Mouse (Mus musculus): ENCODE results near the gene Cngb1. TPM values are rescaled to one million over a fixed set of nuclear protein-coding genes. Genes with fewer than 3 reads are reported as not detected.

Gene Cngb1
- total RNA-seq, 2 experiments from 2014 or later, result 0.08 to 0.66 TPM

DNA sequence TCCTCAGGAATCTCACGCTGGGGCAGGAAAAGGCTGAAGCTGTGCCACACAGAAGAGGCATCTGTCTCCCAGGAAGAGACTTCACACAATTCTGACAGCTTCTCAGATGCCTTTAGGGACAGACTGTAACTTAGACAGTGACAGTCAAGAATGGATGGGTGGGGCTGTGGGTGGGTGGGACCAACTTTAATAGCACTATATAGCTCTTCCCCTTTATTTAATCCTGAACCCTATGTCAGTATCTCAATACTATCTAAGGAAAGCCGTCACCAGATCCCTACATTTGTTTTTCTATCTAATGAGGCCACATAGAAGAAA is 79.3 kb downstream of the Cngb1 start:
- intact Hi-C loops (cut with DNase I), result no loop called here
- no peak for DNase-seq
- Histone ChIP-seq H3K27ac (peak overlapping the region; percentile 74), H3K4me3 (no peak overlapping the region)
- no peak for TF ChIP-seq CTCF (IDR thresholded peaks at IDR 0.05)

DNA sequence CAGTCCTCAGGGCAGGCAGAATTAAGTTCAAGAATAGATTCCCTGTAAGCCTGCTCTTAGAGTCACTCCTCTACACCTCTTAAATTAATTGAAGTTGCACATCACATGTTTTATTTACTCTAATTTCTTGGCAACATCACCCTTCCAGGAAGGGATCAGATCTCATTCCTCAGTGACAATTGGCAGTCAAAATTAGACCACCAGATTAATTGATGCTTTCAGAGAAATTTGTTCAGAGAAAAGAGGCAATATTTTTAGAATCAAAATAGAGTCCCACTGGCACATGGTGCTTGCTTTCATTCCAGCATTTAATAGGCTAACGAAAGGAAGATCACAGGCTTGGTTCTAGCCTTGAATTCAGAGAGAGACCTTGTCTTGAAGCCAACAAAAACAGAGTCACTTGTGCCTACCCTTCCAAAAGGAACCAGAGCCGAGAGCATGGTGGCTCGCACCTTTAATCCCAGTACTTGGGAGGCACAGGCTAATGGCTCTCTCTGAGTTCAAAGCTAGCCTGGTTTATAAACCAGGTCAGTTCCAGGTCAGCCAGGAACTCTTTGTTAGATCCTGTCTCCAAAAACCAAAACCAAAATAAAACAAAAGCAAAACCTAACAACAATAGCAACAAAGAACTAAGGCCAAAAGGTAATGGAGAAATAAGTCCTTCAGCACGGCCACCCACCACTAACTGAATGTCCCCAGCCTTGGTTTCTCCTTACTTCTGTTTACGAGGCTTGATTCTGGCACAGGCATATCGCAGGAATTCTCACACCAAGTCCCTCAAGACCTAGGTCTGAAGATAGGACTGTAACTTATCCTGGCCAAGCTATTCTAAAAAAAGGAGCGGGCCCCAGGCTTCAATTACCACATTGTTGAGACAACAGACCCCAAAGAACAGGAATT is 79.9 kb downstream of the Cngb1 start:
- no peak for DNase-seq
- no peak for TF ChIP-seq CTCF (IDR thresholded peaks at IDR 0.05)
- peak overlapping the region; percentile 74 for H3K27ac ChIP-seq
- intact Hi-C loops (cut with DNase I), result no loop called here
- no peak overlapping the region for H3K4me3 ChIP-seq

DNA sequence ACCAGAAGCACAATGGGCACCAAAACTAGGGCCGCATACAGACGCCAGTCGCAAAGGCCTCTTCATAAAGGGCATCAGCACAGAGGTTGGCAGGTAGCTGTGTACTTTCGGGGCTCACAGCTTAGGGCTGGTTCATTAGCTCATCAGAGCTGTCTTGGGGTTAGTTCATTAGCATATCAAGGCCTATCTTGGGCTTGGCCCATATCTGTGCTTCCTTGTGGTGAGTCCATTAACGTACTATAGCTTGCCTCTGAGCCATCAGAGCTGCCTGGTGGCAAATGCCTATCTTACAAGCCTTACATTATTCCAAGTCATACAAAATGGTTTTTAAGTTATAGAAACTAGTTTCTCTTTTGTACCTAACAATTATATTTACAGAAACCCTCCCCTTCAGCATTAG is 82.4 kb downstream of the Cngb1 start:
- no peak for DNase-seq

DNA sequence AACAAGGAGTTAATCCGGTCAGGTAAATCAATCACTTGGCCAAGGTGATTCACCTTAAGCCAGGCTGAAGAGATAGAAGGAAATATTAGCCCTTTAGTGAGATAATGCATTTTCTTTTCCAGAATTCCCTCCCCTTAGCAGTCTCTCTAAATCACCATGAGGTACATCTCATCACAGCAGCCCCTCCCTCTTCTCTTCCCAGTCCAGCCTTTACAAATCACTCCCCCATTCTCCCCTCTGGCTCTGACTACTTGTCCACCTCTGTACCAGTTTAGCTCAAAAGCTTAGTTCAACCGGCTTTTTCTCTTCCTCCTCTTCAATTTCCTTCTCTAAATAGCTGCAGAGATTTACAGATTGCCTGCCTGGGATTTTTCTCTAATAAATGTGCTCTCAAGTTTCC is 85.3 kb downstream of the Cngb1 start:
- Histone ChIP-seq H3K27ac (no peak overlapping the region), H3K4me3 (no peak overlapping the region)
- intact Hi-C loops (cut with DNase I), result no loop called here
- no peak for TF ChIP-seq CTCF (IDR thresholded peaks at IDR 0.05)
- no peak for DNase-seq

More for the DNA sequence above, 82.4 kb downstream of the Cngb1 start:
- no peak overlapping the region for H3K27ac ChIP-seq
- H3K4me3 ChIP-seq, result no peak overlapping the region
- TF ChIP-seq CTCF (IDR thresholded peaks at IDR 0.05), result no peak
- intact Hi-C loops (cut with DNase I), result no loop called here

DNA sequence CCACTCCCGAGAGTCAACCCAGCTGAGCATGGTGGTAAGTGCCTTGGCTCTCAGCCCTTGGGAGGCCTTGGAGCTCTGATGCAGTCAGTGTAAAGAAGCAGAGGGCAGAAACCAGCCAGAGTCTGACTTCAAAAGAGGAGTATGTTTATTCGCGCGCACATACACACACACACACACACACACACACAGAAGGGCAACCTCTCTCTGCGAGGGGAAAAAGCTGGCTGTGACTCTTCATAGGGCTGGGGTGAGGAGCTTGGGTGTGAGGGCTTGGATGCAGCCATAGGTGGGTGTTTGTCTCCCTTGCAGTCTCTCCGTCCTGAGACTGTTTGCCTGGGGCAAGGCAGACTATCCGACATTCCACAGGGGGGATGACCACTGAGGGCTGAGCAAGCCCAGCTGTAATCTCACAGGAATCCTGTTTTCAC is 85.8 kb downstream of the Cngb1 start:
- no peak overlapping the region for H3K4me3 ChIP-seq
- intact Hi-C loops (cut with DNase I), result no loop called here
- TF ChIP-seq CTCF (IDR thresholded peaks at IDR 0.05), result no peak
- DNase-seq, result no peak
- no peak overlapping the region for H3K27ac ChIP-seq

DNA sequence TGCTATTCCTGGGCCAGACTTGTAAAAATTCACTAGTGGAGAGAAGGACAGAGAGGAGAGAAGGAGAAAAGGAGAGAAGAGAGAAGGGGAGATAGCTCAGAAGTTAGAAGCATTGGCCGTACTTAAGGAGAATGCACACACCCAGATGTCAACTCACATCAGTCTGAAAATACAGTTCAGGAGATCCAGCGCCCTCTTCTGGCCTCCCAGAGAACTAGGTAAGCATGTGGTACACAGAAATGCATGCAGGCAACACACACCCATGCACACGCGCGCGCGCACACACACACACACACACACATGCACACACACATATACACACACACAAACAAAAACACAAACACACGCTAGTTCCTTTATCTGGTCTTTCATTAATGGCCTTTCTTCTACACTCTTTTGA is 86.8 kb downstream of the Cngb1 start:
- H3K27ac ChIP-seq, result peak overlapping the region; percentile 50; the same call in 1 of the 2 replicates
- DNase-seq, result no peak
- H3K4me3 ChIP-seq, result no peak overlapping the region
- intact Hi-C loops (cut with DNase I), result no loop called here
- TF ChIP-seq CTCF (IDR thresholded peaks at IDR 0.05), result peak; percentile 32; the same call in 1 of the 2 replicates

DNA sequence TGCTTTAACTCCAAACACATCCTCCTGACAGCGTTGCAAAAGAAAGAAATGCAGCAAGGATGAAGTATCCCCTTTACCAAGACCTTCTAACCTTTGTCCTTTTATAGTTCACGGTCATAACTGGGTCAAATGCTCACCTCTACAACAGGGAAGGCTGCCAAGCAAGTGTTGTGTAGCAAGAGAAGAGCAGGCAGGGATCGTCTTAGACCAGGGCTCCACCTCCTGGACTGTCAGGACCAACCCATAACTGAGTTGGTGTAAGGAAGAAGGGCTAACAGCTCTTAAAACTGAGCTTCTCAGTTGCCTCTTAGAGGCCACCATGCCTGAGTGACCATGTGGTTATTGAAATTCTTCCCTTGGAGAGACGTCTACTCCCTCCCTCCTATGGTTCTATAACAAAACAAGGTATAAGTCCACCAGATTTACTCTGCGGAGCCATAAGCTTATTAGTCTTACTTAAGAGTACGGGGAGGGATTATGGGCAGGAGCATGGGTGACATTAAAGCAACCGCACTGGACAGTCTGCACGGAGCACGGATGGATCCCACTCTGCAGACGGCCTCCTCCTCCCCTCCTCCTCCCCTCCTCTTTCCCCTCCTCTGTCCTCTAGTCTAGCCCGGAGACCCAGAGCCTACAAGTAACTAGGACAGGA is 90.5 kb downstream of the Cngb1 start:
- intact Hi-C loops (cut with DNase I), result no loop called here

DNA sequence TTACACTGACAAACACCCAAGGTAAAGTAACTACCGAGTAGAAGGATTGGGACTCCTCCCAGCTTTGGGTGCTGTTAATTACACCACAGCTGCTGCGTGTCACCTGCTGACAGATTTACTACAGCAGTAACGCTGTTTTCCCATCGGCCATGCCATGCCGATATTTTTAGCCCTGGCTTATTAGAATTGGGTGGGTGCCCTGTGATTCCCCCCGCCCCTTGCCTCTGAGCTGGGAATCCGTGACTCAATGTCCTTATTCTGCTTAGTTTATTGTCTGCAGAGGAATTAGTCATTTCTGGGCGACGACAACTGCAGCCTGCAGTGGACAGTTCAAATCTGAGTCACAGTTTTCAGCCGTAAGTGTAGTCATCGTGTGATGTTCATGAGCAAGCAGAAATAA is 96.5 kb downstream of the Cngb1 start:
- intact Hi-C loops (cut with DNase I), result loop anchor here (10.0 kb wide), 1 partner anchor 75 kb away; no protein-coding TSS in a partner anchor
- DNase-seq, result peak; percentile 76
- no peak for TF ChIP-seq CTCF (IDR thresholded peaks at IDR 0.05)
- H3K4me3 ChIP-seq, result peak overlapping the region; percentile 43
- peak overlapping the region; percentile 36 for H3K27ac ChIP-seq

More for the DNA sequence above, 90.5 kb downstream of the Cngb1 start:
- DNase-seq, result peak; percentile 53
- Histone ChIP-seq H3K4me3 (no peak overlapping the region), H3K27ac (peak overlapping the region; percentile 82)
- TF ChIP-seq CTCF (IDR thresholded peaks at IDR 0.05), result peak; percentile 23; the same call in 1 of the 2 replicates

DNA sequence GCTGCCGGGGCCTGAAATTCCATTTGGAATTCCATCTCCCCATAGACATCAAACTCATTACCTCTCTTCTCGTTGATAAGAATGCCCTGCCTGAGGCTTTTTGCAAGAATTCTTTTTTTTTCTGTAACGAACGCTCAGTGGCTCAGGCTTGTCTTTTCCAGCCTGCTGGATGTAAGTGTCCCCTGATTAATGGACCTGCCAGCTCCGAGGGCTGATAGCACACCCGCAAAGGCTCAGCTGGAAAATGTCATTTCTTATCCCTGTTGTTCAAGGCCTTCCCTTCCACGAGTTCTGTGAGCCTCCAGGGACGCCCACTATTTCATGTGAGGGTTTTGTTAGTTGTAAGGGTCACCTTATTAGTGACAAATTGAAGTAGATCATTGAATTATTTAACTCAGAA is 100.4 kb downstream of the Cngb1 start:
- no peak overlapping the region for H3K27ac ChIP-seq
- TF ChIP-seq CTCF (IDR thresholded peaks at IDR 0.05), result no peak
- DNase-seq, result no peak
- H3K4me3 ChIP-seq, result no peak overlapping the region
- intact Hi-C loops (cut with DNase I), result loop anchor here (10.0 kb wide), 1 partner anchor 71 kb away; no protein-coding TSS in a partner anchor

DNA sequence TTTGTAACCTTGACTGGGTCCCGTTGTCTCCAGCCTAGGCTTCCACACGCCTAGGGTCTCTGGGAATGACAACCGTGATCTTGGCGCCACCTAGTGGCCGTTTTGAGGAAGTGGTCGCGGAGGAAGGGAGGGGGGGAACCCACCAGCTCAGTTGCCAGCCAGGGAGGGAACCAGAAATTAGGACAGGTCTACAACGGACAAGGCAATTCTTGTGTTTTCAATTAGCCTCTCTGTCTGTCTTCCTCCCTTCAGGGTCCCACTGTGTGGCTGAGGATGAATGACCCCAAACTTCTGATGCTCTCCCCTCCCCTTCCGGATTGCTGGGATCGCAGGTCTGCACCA is 102.4 kb downstream of the Cngb1 start:
- intact Hi-C loops (cut with DNase I), result loop anchor here (1.0 to 10.0 kb wide), 3 partner anchors 69 to 252 kb away; no protein-coding TSS in a partner anchor
- peak; percentile 73 for DNase-seq
- no peak; the same call in none of the 2 replicates for TF ChIP-seq CTCF (IDR thresholded peaks at IDR 0.05)
- H3K4me3 ChIP-seq, result no peak overlapping the region
- H3K27ac ChIP-seq, result no peak overlapping the region

DNA sequence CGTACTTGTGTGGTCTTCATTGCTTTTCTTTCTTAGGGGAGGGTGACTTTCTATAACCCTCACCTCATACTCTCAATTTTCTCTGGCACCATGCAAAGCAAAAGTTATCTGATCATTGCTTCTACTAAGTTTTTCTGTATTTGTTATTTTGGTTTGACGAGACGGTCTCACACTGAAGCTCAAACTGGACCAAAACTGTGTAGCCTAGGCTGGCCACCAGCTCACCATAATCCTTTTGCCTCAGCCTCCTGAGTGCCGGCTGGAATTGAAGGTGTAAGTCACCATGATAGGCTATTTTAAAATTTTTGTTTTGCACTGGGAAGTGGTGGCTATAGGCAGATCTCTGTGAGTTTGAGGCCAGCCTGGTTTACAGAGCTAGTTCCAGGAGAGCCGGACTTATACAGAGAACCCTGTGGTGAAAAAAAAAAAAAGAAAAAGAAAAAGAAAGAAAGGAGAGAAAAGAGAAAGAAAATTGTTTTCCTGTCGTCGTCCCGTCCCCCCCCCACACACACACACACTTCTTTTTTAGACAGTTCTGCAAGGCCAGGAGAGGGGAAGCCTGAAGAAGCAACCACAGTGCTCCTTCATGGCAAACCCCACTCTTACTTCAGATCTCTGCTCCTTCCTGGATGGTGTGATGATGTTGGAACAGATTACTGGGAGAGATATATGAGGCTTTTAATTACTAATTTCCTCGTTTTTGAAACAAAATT is 102.9 kb downstream of the Cngb1 start:
- intact Hi-C loops (cut with DNase I), result loop anchor here (1.0 to 10.0 kb wide), 3 partner anchors 69 to 251 kb away; no protein-coding TSS in a partner anchor
- TF ChIP-seq CTCF (IDR thresholded peaks at IDR 0.05), result no peak
- no peak overlapping the region for H3K4me3 ChIP-seq
- no peak overlapping the region for H3K27ac ChIP-seq
- DNase-seq, result no peak

DNA sequence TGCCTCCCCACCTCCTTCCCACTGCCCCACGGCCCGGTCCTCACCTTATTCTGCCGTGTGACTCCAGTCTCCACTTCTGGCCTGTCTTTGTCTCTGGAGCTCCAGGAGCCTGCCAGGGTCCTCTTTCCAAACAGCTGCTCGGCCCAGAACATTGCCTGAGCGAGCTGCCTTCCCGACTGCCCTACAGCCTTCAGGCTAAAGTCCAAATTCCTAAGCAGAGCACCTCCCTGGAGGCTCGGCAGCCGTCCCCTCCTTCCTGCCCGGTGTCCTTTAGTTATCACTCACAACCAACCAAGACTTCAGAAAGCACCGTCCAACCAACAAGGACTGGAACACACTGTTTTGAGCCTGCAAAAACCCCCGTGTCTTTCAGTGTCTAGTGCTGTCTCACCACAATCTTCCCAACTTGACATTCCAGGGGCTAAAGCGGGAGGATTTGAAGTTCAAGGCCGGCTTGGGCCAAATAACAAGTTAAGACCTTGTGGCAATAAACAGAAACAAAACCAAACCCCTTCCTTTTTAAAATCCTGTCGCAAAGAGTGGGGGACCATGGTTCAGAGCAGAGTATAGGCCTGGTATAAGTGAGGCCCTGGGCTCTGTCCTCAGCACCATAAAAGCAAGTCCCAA is 103.6 kb downstream of the Cngb1 start, which contains the start of gene Kifc3:
Gene Kifc3 (minus strand): TSS at position 164 of the 627 bp plus-strand sequence.
- H3K27ac ChIP-seq, result peak within 1 kb of the TSS; percentile 41; the same call in 1 of the 2 replicates
- H3K4me3 ChIP-seq, result peak within 1 kb of the TSS; percentile 30; the same call in 1 of the 2 replicates
- peak; percentile 75 for DNase-seq
- no peak for TF ChIP-seq CTCF (IDR thresholded peaks at IDR 0.05)
- intact Hi-C loops (cut with DNase I), result loop anchor here (5.0 to 10.0 kb wide), 2 partner anchors 68 to 250 kb away; no protein-coding TSS in a partner anchor
